Mouse (Mus musculus) E14TG2a.4 (cell line): Measurements from ENCODE around the gene Fbxl5.
A peak's percentile ranks its signal among the peaks of the same experiment; 100 is the strongest.

Source experiments
- H3K27me3 ChIP-seq: 2 replicates; pipeline ENCODE4 v1.6.1; 2014; ENCODE audit warnings: low read length, control low read depth; ENCODE audit not compliant: insufficient read depth
- H3K36me3 ChIP-seq: 2 replicates; pipeline ENCODE4 v1.6.1; 2014; ENCODE audit warnings: low read length, control low read depth; ENCODE audit not compliant: insufficient read depth
- H3K4me1 ChIP-seq: replicated peaks from 2 replicates; pipeline ENCODE4 v1.6.1; 2014; ENCODE audit warnings: low read depth, low read length, control low read depth
- H3K4me3 ChIP-seq: replicated peaks from 2 replicates; pipeline ENCODE4 v1.5.1; 2014; ENCODE audit warnings: mild to moderate bottlenecking, low read length
- H3K9me3 ChIP-seq: 2 replicates; pipeline ENCODE4 v1.6.1; 2014; ENCODE audit warnings: low read length, control low read depth
- CTCF ChIP-seq: conservative IDR thresholded peaks from 2 replicates; pipeline ENCODE4 v1.5.1; 2014; ENCODE audit warnings: low read length
- NANOG ChIP-seq: IDR thresholded peaks from 2 replicates; pipeline ENCODE4 v1.6.1; 2014; ENCODE audit warnings: borderline replicate concordance, low read length, mixed read lengths
- POU5F1 ChIP-seq: IDR thresholded peaks from 2 replicates; pipeline ENCODE4 v1.6.1; 2014; ENCODE audit warnings: low read length, borderline replicate concordance

The Fbxl5 gene

GRCm38 (mm10) chr5:43787976-43788752 is 33.3 kb downstream of the Fbxl5 start:
- Histone ChIP-seq H3K27me3 (no peaks in the 10 kb centered on the region), H3K4me1 (peaks cover 2% of the 10 kb centered on the region; the same call in 1 of the 2 replicates), H3K36me3 (no peaks in the 10 kb centered on the region), H3K4me3 (no peak overlapping the region), H3K9me3 (peaks cover 4% of the 10 kb centered on the region; the same call in 1 of the 2 replicates)
- TF ChIP-seq CTCF = no peak
- no peak for TF ChIP-seq NANOG

GRCm38 (mm10) chr5:43786607-43787006 is 34.8 kb downstream of the Fbxl5 start:
- Histone ChIP-seq H3K36me3 (no peaks in the 10 kb centered on the region), H3K27me3 (no peaks in the 10 kb centered on the region), H3K4me1 (peaks cover 8% of the 10 kb centered on the region), H3K4me3 (no peak overlapping the region), H3K9me3 (peaks cover 4% of the 10 kb centered on the region; the same call in 1 of the 2 replicates)
- TF ChIP-seq POU5F1 (no peak), CTCF (no peak)

- Histone ChIP-seq H3K27me3 (no peaks in the 10 kb centered on the region), H3K4me3 (no peak overlapping the region), H3K9me3 (peaks cover 4% of the 10 kb centered on the region; the same call in 1 of the 2 replicates), H3K36me3 (0 out of 2 replicates have a peak, but pooled peaks cover 4% of the 10 kb centered on the region), H3K4me1 (peaks cover 25% of the 10 kb centered on the region)
- no peak for TF ChIP-seq CTCF
- TF ChIP-seq POU5F1 = no peak
- TF ChIP-seq NANOG = no peak
Measured at GRCm38 (mm10) chr5:43783996-43784395, 37.4 kb downstream of the Fbxl5 start.

GRCm38 (mm10) chr5:43781977-43782930 is 39.2 kb downstream of the Fbxl5 start:
- Histone ChIP-seq H3K27me3 (no peaks in the 10 kb centered on the region), H3K4me1 (peaks cover 28% of the 10 kb centered on the region), H3K9me3 (no peaks in the 10 kb centered on the region), H3K36me3 (peaks cover 10% of the 10 kb centered on the region), H3K4me3 (peak overlapping the region; percentile 91)
- TF ChIP-seq NANOG (no peak), POU5F1 (no peak)

- H3K9me3 ChIP-seq = no peaks in the 10 kb centered on the region
- H3K4me1 ChIP-seq = peaks cover 28% of the 10 kb centered on the region
- peaks cover 10% of the 10 kb centered on the region for H3K36me3 ChIP-seq
- H3K4me3 ChIP-seq = peak overlapping the region; percentile 91
- no peak for TF ChIP-seq CTCF
- TF ChIP-seq NANOG = no peak
- TF ChIP-seq POU5F1 = no peak
- no peaks in the 10 kb centered on the region for H3K27me3 ChIP-seq
Measured at GRCm38 (mm10) chr5:43781423-43781976, 39.9 kb downstream of the Fbxl5 start.

- TF ChIP-seq CTCF = no peak
- no peak for TF ChIP-seq POU5F1
- TF ChIP-seq NANOG = no peak
- no peak overlapping the region for H3K4me3 ChIP-seq
- peaks cover 10% of the 10 kb centered on the region for H3K36me3 ChIP-seq
- H3K27me3 ChIP-seq = no peaks in the 10 kb centered on the region
- no peaks in the 10 kb centered on the region for H3K9me3 ChIP-seq
- peaks cover 30% of the 10 kb centered on the region for H3K4me1 ChIP-seq
Measured at GRCm38 (mm10) chr5:43778583-43778982, 42.9 kb downstream of the Fbxl5 start.

- TF ChIP-seq CTCF (no peak), NANOG (no peak), POU5F1 (no peak)
- H3K4me3 ChIP-seq = no peak overlapping the region
- H3K36me3 ChIP-seq = peaks cover 23% of the 10 kb centered on the region
- H3K4me1 ChIP-seq = peaks cover 22% of the 10 kb centered on the region
- no peaks in the 10 kb centered on the region for H3K27me3 ChIP-seq
- no peaks in the 10 kb centered on the region for H3K9me3 ChIP-seq
Measured at GRCm38 (mm10) chr5:43776993-43777392, 44.4 kb downstream of the Fbxl5 start.

- no peak for TF ChIP-seq CTCF
- TF ChIP-seq NANOG = no peak
- TF ChIP-seq POU5F1 = no peak
Measured at GRCm38 (mm10) chr5:43776407-43776806, 45.0 kb downstream of the Fbxl5 start.

More at GRCm38 (mm10) chr5:43776407-43776806, 45.0 kb downstream of the Fbxl5 start:
- no peaks in the 10 kb centered on the region for H3K27me3 ChIP-seq
- H3K9me3 ChIP-seq = no peaks in the 10 kb centered on the region
- peaks cover 22% of the 10 kb centered on the region for H3K4me1 ChIP-seq
- no peak overlapping the region for H3K4me3 ChIP-seq
- H3K36me3 ChIP-seq = peaks cover 29% of the 10 kb centered on the region
